Mouse (Mus musculus): ENCODE data around the gene Txnrd3. TPM values are rescaled to one million over a fixed set of nuclear protein-coding genes. Genes with fewer than 3 reads are reported as not detected.

Gene Txnrd3
- polyA plus RNA-seq (2015; fragmentation: Nextera tagmentation; extraction: Ambion mirVana): 15.4 and 15.5 TPM in 2 replicates

DNA sequence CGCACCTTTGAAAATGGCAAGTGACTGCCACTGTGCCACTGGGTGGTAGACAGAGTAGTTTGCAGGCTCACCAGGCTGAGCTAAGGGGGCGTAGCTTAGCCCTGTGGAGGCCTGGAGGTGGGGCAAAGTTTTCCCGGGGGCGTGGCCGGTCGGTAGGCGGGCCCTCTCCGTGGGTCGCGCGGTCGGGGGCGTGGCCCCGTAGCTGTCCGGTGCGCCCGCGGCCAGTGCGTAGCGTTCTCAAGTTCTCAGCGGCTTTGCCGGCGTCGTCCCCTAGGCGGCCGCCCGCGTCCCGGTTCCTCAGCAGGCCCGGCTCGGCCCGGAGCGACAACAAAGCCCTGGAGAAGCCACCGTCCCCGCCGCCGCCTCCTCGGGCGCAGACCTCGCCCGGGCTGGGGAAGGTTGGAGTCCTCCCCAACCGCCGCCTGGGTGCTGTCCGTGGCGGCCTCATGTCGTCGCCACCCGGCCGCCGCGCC is at the start of gene Txnrd3:
TSS of gene Txnrd3 (plus strand) at position 191 of the 473 bp plus-strand sequence.
- H3K36me3 ChIP-seq (ENCODE audit: control insufficient read depth, insufficient read depth, low read length): no peaks in the 10 kb centered on the region

DNA sequence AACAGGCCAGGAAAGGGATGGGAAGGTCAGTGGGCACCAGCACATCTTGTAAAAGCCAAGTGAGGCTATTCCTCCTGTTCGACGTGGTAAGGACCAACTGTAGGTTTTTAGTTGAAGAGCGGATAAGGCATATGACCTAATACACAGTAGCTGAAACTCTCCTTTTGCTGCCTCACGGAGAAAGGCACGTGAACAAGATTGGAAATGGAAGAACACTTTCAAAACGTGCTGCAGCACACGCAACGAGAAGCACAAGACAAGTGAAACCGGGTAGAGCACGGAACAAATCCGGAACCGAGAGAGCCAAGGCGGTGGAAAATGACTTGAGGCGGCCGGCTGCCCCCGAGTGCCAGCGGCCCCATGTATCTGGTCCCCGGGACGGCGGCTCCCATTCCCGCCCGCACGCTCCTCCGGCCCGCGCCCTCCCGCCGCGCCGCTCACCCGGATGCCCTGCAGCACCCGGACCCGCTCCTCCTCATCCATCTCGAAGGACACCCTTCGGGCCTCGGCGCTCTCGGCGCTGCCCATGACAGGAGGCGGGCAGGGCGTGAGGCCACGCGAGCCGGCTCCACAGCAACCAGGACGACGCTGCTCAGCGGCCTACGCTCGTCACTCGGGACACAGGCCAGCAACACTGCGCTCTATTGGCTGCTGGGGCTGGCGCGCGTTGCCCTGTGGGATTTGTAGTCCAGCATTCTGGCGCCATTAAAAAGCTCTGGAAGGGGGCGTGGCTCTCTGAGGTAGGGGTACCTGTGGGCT is 48.6 kb upstream of the Txnrd3 start, which contains the start of gene Chchd6:
TSS of gene Chchd6 (minus strand) at position 635 of the 759 bp plus-strand sequence.
- peak within 1 kb of the TSS; percentile 89 for H3K9ac ChIP-seq (ENCODE audit: low read depth, low read length)
- H3K27ac ChIP-seq (ENCODE audit: low read length): peak within 1 kb of the TSS; percentile 77
- WGBS: under 1% methylated on average over 56 of the region's 56 CpGs
- peak; percentile 100 for ATAC-seq
- H3K9me3 ChIP-seq (replicated peaks; ENCODE audit: control insufficient read depth, low read length, poor library complexity, severe bottlenecking): no peaks in the 10 kb centered on the region
- H3K4me1 ChIP-seq (ENCODE audit: control insufficient read depth, insufficient read depth, low read length): peaks cover 14% of the 10 kb centered on the region
- no peaks in the 10 kb centered on the region for H3K27me3 ChIP-seq (ENCODE audit: control insufficient read depth, insufficient read depth, low read depth, low read length)
- H3K36me3 ChIP-seq (ENCODE audit: control insufficient read depth, insufficient read depth, low read length): no peaks in the 10 kb centered on the region
- H3K4me3 ChIP-seq (ENCODE audit: low read depth, low read length): peak within 1 kb of the TSS; percentile 81
- H3K4me2 ChIP-seq (ENCODE audit: low read length): peak within 1 kb of the TSS; percentile 70

More for the DNA sequence above, at the start of gene Txnrd3:
- peak; percentile 91 for ATAC-seq
- Histone ChIP-seq H3K9me3 (replicated peaks; ENCODE audit: control insufficient read depth, low read length, poor library complexity, severe bottlenecking) (no peaks in the 10 kb centered on the region), H3K27ac (ENCODE audit: low read length) (peak within 1 kb of the TSS; percentile 84), H3K9ac (ENCODE audit: low read depth, low read length) (peak within 1 kb of the TSS; percentile 78), H3K4me3 (ENCODE audit: low read depth, low read length) (peak within 1 kb of the TSS; percentile 76), H3K27me3 (ENCODE audit: control insufficient read depth, insufficient read depth, low read depth, low read length) (no peaks in the 10 kb centered on the region), H3K4me1 (ENCODE audit: control insufficient read depth, insufficient read depth, low read length) (no peaks in the 10 kb centered on the region; the same call in 1 of the 2 replicates), H3K4me2 (ENCODE audit: low read length) (peak within 1 kb of the TSS; percentile 71)
- under 1% methylated on average over 43 of the region's 51 CpGs for WGBS

DNA sequence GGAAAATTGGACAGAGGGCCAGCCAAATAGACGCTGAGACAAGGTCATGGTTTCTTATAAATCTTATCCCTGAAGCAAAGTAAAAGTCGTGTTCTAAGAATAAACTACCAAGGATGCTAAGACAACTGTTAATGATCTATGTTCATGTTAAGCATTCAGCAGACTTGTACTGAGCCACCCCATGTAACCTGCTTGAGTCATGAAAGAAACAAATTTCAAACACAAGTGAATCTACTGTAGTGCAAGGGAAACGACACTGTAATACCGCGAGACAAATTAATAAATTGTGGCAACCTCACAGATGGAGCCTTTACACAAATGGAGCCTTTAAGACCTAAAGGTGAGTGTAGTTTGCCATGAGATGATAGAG is 48.0 kb upstream of the Txnrd3 start:
- Histone ChIP-seq H3K9ac (ENCODE audit: low read depth, low read length) (no peak overlapping the region), H3K4me2 (ENCODE audit: low read length) (peak overlapping the region; percentile 70), H3K4me1 (ENCODE audit: control insufficient read depth, insufficient read depth, low read length) (peaks cover 14% of the 10 kb centered on the region), H3K36me3 (ENCODE audit: control insufficient read depth, insufficient read depth, low read length) (no peaks in the 10 kb centered on the region), H3K9me3 (replicated peaks; ENCODE audit: control insufficient read depth, low read length, poor library complexity, severe bottlenecking) (no peaks in the 10 kb centered on the region), H3K4me3 (ENCODE audit: low read depth, low read length) (peak overlapping the region; percentile 81), H3K27ac (ENCODE audit: low read length) (peak overlapping the region; percentile 77; the same call in 1 of the 2 replicates), H3K27me3 (ENCODE audit: control insufficient read depth, insufficient read depth, low read depth, low read length) (no peaks in the 10 kb centered on the region)
- ATAC-seq: peak; percentile 51; the same call in 1 of the 2 replicates
- WGBS: 21% methylated on average over 5 of the region's 5 CpGs

DNA sequence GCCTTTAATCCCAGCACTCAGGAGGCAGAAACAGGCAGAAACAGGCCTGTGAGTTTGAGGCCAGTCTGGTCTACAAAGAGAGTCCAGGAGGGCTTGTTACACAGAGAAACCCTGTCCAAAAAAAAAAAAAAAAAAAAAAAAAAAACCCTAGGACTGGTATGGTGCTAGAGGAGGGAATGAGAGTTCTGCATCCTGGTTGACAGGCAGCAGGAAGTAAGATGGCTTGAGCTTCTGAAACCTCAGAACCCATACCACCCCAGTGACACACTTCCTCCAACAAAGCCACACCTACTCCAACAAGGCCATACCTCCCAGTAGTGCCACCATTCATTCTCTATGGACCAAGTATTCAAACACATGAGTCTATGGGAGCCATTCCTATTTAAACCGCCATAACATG is 47.3 kb upstream of the Txnrd3 start:
- H3K4me1 ChIP-seq (ENCODE audit: control insufficient read depth, insufficient read depth, low read length): peaks cover 14% of the 10 kb centered on the region
- H3K27me3 ChIP-seq (ENCODE audit: control insufficient read depth, insufficient read depth, low read depth, low read length): no peaks in the 10 kb centered on the region
- H3K27ac ChIP-seq (ENCODE audit: low read length): no peak overlapping the region
- H3K4me2 ChIP-seq (ENCODE audit: low read length): no peak overlapping the region
- 95% methylated on average over 1 of the region's 1 CpGs for WGBS
- H3K4me3 ChIP-seq (ENCODE audit: low read depth, low read length): no peak overlapping the region
- ATAC-seq: no peak
- H3K9me3 ChIP-seq (replicated peaks; ENCODE audit: control insufficient read depth, low read length, poor library complexity, severe bottlenecking): no peaks in the 10 kb centered on the region
- no peak overlapping the region for H3K9ac ChIP-seq (ENCODE audit: low read depth, low read length)
- no peaks in the 10 kb centered on the region for H3K36me3 ChIP-seq (ENCODE audit: control insufficient read depth, insufficient read depth, low read length)

DNA sequence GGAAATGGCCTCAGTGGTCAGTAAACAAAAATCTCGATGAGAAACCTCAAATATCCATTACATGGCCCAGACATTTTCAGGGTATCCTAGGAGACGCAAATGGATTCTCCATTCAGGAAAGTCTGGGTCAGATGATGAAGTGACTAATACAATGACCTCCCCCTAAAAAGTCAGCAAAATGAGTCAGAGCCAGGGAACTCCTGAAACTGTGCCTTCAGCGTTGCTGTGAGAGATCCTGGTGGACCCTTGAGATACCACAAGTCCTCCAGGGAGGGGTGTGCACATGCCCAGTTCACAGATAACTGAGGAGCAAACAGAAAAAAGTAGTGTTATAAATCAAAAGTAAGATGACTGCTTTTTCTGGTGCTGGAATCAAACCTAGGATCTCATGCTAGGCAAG is 37.7 kb upstream of the Txnrd3 start:
- no peak overlapping the region for H3K4me3 ChIP-seq (ENCODE audit: low read depth, low read length)
- no peaks in the 10 kb centered on the region for H3K4me1 ChIP-seq (ENCODE audit: control insufficient read depth, insufficient read depth, low read length)
- H3K9me3 ChIP-seq (replicated peaks; ENCODE audit: control insufficient read depth, low read length, poor library complexity, severe bottlenecking): no peaks in the 10 kb centered on the region
- no peaks in the 10 kb centered on the region for H3K27me3 ChIP-seq (ENCODE audit: control insufficient read depth, insufficient read depth, low read depth, low read length)
- H3K27ac ChIP-seq (ENCODE audit: low read length): no peak overlapping the region
- WGBS: 60% methylated on average over 3 of the region's 3 CpGs
- ATAC-seq: no peak
- no peaks in the 10 kb centered on the region for H3K36me3 ChIP-seq (ENCODE audit: control insufficient read depth, insufficient read depth, low read length)
- H3K9ac ChIP-seq (ENCODE audit: low read depth, low read length): no peak overlapping the region
- H3K4me2 ChIP-seq (ENCODE audit: low read length): no peak overlapping the region

DNA sequence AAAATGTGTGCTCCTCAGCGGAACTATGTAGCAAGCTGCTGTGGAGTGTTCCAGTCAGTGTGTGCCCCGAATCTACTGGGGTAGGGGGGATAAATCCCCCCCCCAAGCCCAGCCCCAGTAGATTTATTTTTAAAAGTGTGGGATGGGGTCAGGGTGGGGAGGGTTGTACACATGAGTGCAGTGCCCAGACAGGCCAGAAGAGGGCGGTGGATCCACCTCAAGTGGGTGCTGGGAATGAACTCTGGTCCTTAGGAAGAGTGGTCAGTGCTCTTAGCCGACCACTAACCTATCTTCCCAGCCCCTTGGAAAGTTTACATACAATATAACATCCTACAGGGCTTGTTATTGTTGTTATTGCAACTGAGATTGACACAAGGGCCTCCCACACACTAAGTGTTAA is 35.8 kb upstream of the Txnrd3 start:
- H3K9me3 ChIP-seq (replicated peaks; ENCODE audit: control insufficient read depth, low read length, poor library complexity, severe bottlenecking): no peaks in the 10 kb centered on the region
- no peaks in the 10 kb centered on the region for H3K36me3 ChIP-seq (ENCODE audit: control insufficient read depth, insufficient read depth, low read length)
- H3K4me1 ChIP-seq (ENCODE audit: control insufficient read depth, insufficient read depth, low read length): peaks cover under 1% of the 10 kb centered on the region
- no peak overlapping the region for H3K4me3 ChIP-seq (ENCODE audit: low read depth, low read length)
- H3K27ac ChIP-seq (ENCODE audit: low read length): no peak overlapping the region
- no peak overlapping the region for H3K4me2 ChIP-seq (ENCODE audit: low read length)
- no peaks in the 10 kb centered on the region for H3K27me3 ChIP-seq (ENCODE audit: control insufficient read depth, insufficient read depth, low read depth, low read length)
- ATAC-seq: no peak
- H3K9ac ChIP-seq (ENCODE audit: low read depth, low read length): no peak overlapping the region
- 54% methylated on average over 4 of the region's 4 CpGs for WGBS

DNA sequence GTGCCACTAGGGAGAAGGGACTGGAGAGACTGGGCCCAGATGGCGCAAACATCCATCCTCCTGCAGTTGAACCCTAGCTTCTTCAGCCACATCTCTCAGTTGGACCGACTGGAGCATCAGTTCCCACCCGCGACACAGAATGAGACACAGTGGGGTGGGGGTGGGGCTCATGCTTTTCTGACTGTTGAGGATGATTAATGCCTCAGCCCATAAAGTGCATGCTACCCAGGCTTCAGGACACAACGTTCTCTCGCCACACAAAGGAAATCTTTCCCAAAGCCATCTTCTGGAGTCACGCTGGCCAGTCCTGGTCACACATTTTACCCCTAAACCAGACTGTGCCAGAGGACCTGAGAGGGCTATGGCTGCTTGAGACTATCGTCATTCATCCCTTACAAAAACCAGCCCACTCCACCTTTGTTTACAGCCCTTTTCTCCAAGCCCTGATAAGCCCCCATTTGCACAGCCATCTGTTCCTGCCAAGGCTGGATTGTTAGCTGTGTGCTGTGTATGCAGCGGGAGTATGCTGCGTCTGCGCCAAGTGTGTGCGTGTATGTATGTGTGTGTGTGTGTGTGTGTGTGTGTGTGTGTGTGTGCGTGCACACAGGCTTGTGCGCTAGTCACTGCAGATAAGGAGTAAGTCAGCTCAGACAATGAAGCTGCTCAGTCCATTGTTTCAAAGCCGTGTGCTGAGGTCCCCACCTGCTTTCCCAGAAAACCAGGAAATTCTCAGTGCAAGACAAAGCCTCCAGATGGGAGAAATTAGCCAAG is 30.3 kb upstream of the Txnrd3 start:
- no peak overlapping the region for H3K4me2 ChIP-seq (ENCODE audit: low read length)
- no peaks in the 10 kb centered on the region for H3K36me3 ChIP-seq (ENCODE audit: control insufficient read depth, insufficient read depth, low read length)

DNA sequence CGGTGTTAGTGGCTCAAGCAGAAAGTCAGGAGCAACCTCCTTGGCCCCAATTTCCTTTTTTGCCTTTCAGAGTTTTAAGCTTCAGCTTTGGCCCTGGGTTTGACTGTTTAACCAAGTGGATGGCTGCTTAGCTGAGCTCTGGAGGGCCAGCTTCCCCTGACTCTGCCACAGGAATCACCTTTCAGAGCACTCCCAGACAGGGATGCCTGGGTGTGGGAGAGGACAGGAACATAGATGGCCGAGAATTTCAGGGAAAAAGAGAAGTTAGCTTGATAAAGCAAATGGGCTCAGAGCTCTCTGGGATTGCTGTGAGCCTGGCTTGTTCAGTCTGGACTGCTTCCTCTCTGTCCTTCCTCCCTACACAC is 29.7 kb upstream of the Txnrd3 start:
- WGBS: 12% methylated on average over 2 of the region's 2 CpGs
- Histone ChIP-seq H3K9me3 (replicated peaks; ENCODE audit: control insufficient read depth, low read length, poor library complexity, severe bottlenecking) (no peaks in the 10 kb centered on the region), H3K36me3 (ENCODE audit: control insufficient read depth, insufficient read depth, low read length) (no peaks in the 10 kb centered on the region), H3K27me3 (ENCODE audit: control insufficient read depth, insufficient read depth, low read depth, low read length) (no peaks in the 10 kb centered on the region), H3K4me1 (ENCODE audit: control insufficient read depth, insufficient read depth, low read length) (peaks cover 21% of the 10 kb centered on the region), H3K4me3 (ENCODE audit: low read depth, low read length) (no peak overlapping the region), H3K27ac (ENCODE audit: low read length) (peak overlapping the region; percentile 90), H3K9ac (ENCODE audit: low read depth, low read length) (peak overlapping the region; percentile 61), H3K4me2 (ENCODE audit: low read length) (no peak overlapping the region)
- peak; percentile 43 for ATAC-seq

More for the DNA sequence above, 30.3 kb upstream of the Txnrd3 start:
- 20% methylated on average over 15 of the region's 15 CpGs for WGBS
- no peaks in the 10 kb centered on the region for H3K9me3 ChIP-seq (replicated peaks; ENCODE audit: control insufficient read depth, low read length, poor library complexity, severe bottlenecking)
- ATAC-seq: peak; percentile 93
- H3K27ac ChIP-seq (ENCODE audit: low read length): peak overlapping the region; percentile 90
- H3K4me1 ChIP-seq (ENCODE audit: control insufficient read depth, insufficient read depth, low read length): peaks cover 21% of the 10 kb centered on the region
- peak overlapping the region; percentile 61 for H3K9ac ChIP-seq (ENCODE audit: low read depth, low read length)
- H3K27me3 ChIP-seq (ENCODE audit: control insufficient read depth, insufficient read depth, low read depth, low read length): no peaks in the 10 kb centered on the region
- H3K4me3 ChIP-seq (ENCODE audit: low read depth, low read length): no peak overlapping the region
